Mouse (Mus musculus) liver, adult 2 months (tissue): ENCODE measurements around the gene Lrch4.

Experiments
- CTCF ChIP-seq: fragments of 200-500 bp; IDR thresholded peaks from 2 replicates; pipeline ENCODE4 v1.5.1; 2011; ENCODE audit warnings: low read depth, low read length, control low read depth
- POLR2A ChIP-seq: fragments of 200-500 bp; IDR thresholded peaks from 2 replicates; pipeline ENCODE4 v1.6.1; 2011; ENCODE audit warnings: low read length, control low read depth; ENCODE audit not compliant: insufficient read depth; ENCODE audit errors: extremely low read depth

DNA sequence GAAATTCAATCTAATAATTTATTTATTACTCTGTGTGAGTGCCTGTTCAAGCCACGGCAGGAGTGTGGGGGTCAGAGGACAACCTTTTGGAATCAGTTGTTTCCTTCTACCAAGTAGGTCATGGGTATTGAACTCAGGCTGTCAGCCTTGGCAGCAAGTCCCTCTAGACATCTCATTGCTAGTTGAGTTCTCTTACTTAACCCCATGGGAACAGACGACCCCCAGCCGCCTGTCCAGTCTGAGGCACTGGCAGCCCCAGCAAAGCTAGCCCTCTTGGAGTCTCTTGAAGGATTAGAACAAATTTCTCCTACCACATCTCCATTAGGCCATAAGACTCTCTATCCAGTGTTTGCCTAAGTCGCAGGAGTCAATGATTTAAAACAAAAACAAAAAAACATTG lies 50.8 kb downstream of the Lrch4 start:
- TF ChIP-seq POLR2A, result no peak
- no peak for TF ChIP-seq CTCF
